Mouse (Mus musculus): ENCODE measurements around the gene Vmn2r92. TPM values are rescaled to one million over a fixed set of nuclear protein-coding genes. Genes with fewer than 3 reads are reported as not detected.

Vmn2r92 gene
- total and polyA plus RNA-seq, 3 experiments = not detected

DNA sequence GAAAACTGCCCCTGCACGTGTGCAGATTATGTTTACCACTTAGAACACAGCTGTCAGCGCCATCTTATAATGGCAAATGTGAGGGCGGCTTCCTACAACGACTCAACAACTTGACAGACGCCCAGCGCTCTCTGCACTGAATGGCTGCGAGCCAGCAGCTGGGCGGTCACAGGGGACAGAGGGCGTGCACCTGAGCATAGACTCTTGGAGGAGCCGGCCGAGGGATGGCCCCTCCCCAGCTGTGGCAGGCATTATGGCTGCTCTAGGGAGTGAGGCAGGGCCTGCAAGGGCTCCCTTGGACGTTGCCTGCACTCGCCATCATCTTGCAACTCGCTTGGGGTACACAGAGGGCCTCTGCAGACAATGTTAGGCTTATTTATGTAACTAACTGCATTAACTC, 85.2 kb downstream of the Vmn2r92 start:
- H3K9me3 ChIP-seq (replicated peaks; ENCODE audit: low read length) = no peaks in the 10 kb centered on the region
- H3K4me2 ChIP-seq (ENCODE audit: insufficient read depth, low read depth, poor library complexity, severe bottlenecking) = no peak overlapping the region
- no peaks in the 10 kb centered on the region for H3K36me3 ChIP-seq (replicated peaks in 1 of 2; ENCODE audit: control insufficient read depth in 1 of 2, insufficient read depth in 1 of 2, low read length in 1 of 2)
- TF ChIP-seq NRF1 (IDR thresholded peaks at IDR 0.05; ENCODE audit: low read depth, low read length) = no peak
- no peak for TF ChIP-seq IRF4 (IDR thresholded peaks at IDR 0.05; ENCODE audit: low read depth, low read length)
- TF ChIP-seq MEF2A (IDR thresholded peaks at IDR 0.05; ENCODE audit: borderline replicate concordance, low read depth, low read length) = no peak
- TF ChIP-seq UBTF (IDR thresholded peaks at IDR 0.05; ENCODE audit: low read depth, low read length) = no peak
- TF ChIP-seq ZMIZ1 (IDR thresholded peaks at IDR 0.05; ENCODE audit: low read depth, low read length) = no peak
- TF ChIP-seq POLR2AphosphoS2 (IDR thresholded peaks at IDR 0.05; ENCODE audit: low read depth, low read length) = no peak
- TF ChIP-seq SIN3A (IDR thresholded peaks at IDR 0.05; ENCODE audit: low read length) = no peak
- no peak for TF ChIP-seq CHD2 (IDR thresholded peaks at IDR 0.05; ENCODE audit: low read length)
- no peak for TF ChIP-seq USF2 (conservative IDR thresholded peaks at IDR 0.05; ENCODE audit: low read depth, low read length)
- no peak for TF ChIP-seq KAT2A (IDR thresholded peaks at IDR 0.05; ENCODE audit: insufficient replicate concordance, low read length)
- TF ChIP-seq MAX (IDR thresholded peaks at IDR 0.05; ENCODE audit: low read length) = no peak
- TF ChIP-seq ELF1 (IDR thresholded peaks at IDR 0.05; ENCODE audit: low read depth, low read length) = no peak
- TF ChIP-seq ZKSCAN1 (IDR thresholded peaks at IDR 0.05; ENCODE audit: borderline replicate concordance, low read depth, low read length) = no peak
- H3K27ac ChIP-seq (ENCODE audit: insufficient read depth, low read depth) = no peak overlapping the region
- dilution Hi-C loops (cut with MboI; ENCODE audit: extremely low pct_ligation_motif_present, extremely low pct_unique_long_range_greater_than_20kb, low sequenced_read_pairs) = no loop called here
- H3K4me3 ChIP-seq (replicated peaks in 1 of 3; ENCODE audit: low read depth in 2 of 3, low read length in 2 of 3, poor library complexity in 1 of 3) = no peak overlapping the region
- H3K79me2 ChIP-seq (replicated peaks; ENCODE audit: control insufficient read depth, extremely low read depth, insufficient read depth, poor library complexity, severe bottlenecking) = no peaks in the 10 kb centered on the region
- no peaks in the 10 kb centered on the region for H3K4me1 ChIP-seq (ENCODE audit: control insufficient read depth in 1 of 2, insufficient read depth in 2 of 2)
- in situ Hi-C loops (cut with MboI; ENCODE audit: low pct_ligation_motif_present, low pct_unique_long_range_greater_than_20kb, low sequenced_read_pairs) = no loop called here
- no peaks in the 10 kb centered on the region for H3K27me3 ChIP-seq (replicated peaks)
- no peak overlapping the region for H3K9ac ChIP-seq (ENCODE audit: insufficient read depth, low read depth)
- no peak for DNase-seq (ENCODE audit: extremely low read depth)

Other genes with a start within 250 kb of the Vmn2r92 start
- not detected in 2 replicates for gene Fpr-rs4, start 130.2 kb upstream of the Vmn2r92 start, total RNA-seq (2012; rRNA removed)
- gene Fpr-rs4, start 130.2 kb upstream of the Vmn2r92 start, total RNA-seq (2014; rRNA removed) = not detected in 2 replicates
- gene Fpr-rs4, start 130.2 kb upstream of the Vmn2r92 start, polyA plus RNA-seq (2012; ENCODE audit: insufficient read length, low read depth) = not detected in 2 replicates
- not detected in 2 replicates for gene Vmn2r124, start 102.5 kb upstream of the Vmn2r92 start, total RNA-seq (2012; rRNA removed)
- not detected in 2 replicates for gene Vmn2r124, start 102.5 kb upstream of the Vmn2r92 start, total RNA-seq (2014; rRNA removed)
- not detected in 2 replicates for gene Vmn2r124, start 102.5 kb upstream of the Vmn2r92 start, polyA plus RNA-seq (2012; ENCODE audit: insufficient read length, low read depth)
- not detected in 2 replicates for gene Vmn2r91, start 66.9 kb upstream of the Vmn2r92 start, total RNA-seq (2012; rRNA removed)
- not detected in 2 replicates for gene Vmn2r91, start 66.9 kb upstream of the Vmn2r92 start, total RNA-seq (2014; rRNA removed)
- not detected in 2 replicates for gene Vmn2r91, start 66.9 kb upstream of the Vmn2r92 start, polyA plus RNA-seq (2012; ENCODE audit: insufficient read length, low read depth)
- gene Vmn2r94, start 125.9 kb downstream of the Vmn2r92 start, total RNA-seq (2012; rRNA removed) = not detected in 2 replicates
- not detected in 2 replicates for gene Vmn2r94, start 125.9 kb downstream of the Vmn2r92 start, total RNA-seq (2014; rRNA removed)
- not detected in 2 replicates for gene Vmn2r94, start 125.9 kb downstream of the Vmn2r92 start, polyA plus RNA-seq (2012; ENCODE audit: insufficient read length, low read depth)
- gene Vmn2r93, start 146.2 kb downstream of the Vmn2r92 start, total RNA-seq (2012; rRNA removed) = not detected in 2 replicates
- not detected in 2 replicates for gene Vmn2r93, start 146.2 kb downstream of the Vmn2r92 start, total RNA-seq (2014; rRNA removed)
- gene Vmn2r93, start 146.2 kb downstream of the Vmn2r92 start, polyA plus RNA-seq (2012; ENCODE audit: insufficient read length, low read depth) = not detected in 2 replicates

All from CH12.LX (cell line).